Mouse (Mus musculus) small intestine, adult 2 months (tissue): ENCODE results near the gene 1700003E16Rik. TPM values are rescaled to one million over a fixed set of nuclear protein-coding genes. Genes with fewer than 3 reads are reported as not detected.
A peak's percentile ranks its signal among the peaks of the same experiment; 100 is the strongest.

Experiments
- H3K27ac ChIP-seq: fragments of 200-500 bp; 2 replicates; pipeline ENCODE4 v1.5.1; 2012; ENCODE audit warnings: low read depth, low read length, control low read depth, inconsistent platforms; ENCODE audit not compliant: insufficient read depth
- H3K27me3 ChIP-seq: fragments of 200-500 bp; 2 replicates; pipeline ENCODE4 v1.6.1; 2012; ENCODE audit warnings: mild to moderate bottlenecking, moderate library complexity, low read length, inconsistent platforms; ENCODE audit not compliant: control insufficient read depth, insufficient read depth
- H3K36me3 ChIP-seq: fragments of 200-500 bp; 2 replicates; pipeline ENCODE4 v1.6.1; 2012; ENCODE audit warnings: mild to moderate bottlenecking, low read length, control low read depth, inconsistent platforms; ENCODE audit not compliant: control insufficient read depth, insufficient read depth
- H3K4me1 ChIP-seq: fragments of 200-500 bp; 2 replicates; pipeline ENCODE4 v1.6.1; 2012; ENCODE audit warnings: low read length, inconsistent platforms, mixed read lengths; ENCODE audit not compliant: control insufficient read depth, insufficient read depth, insufficient read length
- H3K4me3 ChIP-seq: fragments of 200-500 bp; 2 replicates; pipeline ENCODE4 v1.5.1; 2012; ENCODE audit warnings: low read depth, mild to moderate bottlenecking, control low read depth, inconsistent platforms, low read length, moderate library complexity
- CTCF ChIP-seq: fragments of 200-500 bp; IDR thresholded peaks from 2 replicates; pipeline ENCODE4 v1.5.1; 2012; ENCODE audit warnings: low read depth, mild to moderate bottlenecking, control low read depth, inconsistent platforms, low read length, moderate library complexity, mixed read lengths; ENCODE audit not compliant: insufficient replicate concordance, insufficient read length; ENCODE audit errors: extremely low read depth
- POLR2A ChIP-seq: fragments of 200-500 bp; IDR thresholded peaks from 2 replicates; pipeline ENCODE4 v1.6.1; 2012; ENCODE audit warnings: low read depth, mild to moderate bottlenecking, control low read depth, inconsistent platforms, low read length, moderate library complexity
- WGBS: fragments of 180-500 bp; shearing (Covaris S2); methylation state at CpG from one replicate; pipeline ENCODE4 v1.1.7; 2018; 5-methylcytosine and 5-hydroxymethylcytosine counted together
- polyA plus RNA-seq: library from polyadenylated mRNA; depleted of rRNA; stranded (reverse); fragments of >200 nt; gene quantifications from 2 replicates; pipeline ENCODE4 v1.2.3, GENCODE M21; 2012; rRNA removed

1700003E16Rik gene
- polyA plus RNA-seq, 1 experiment, result 0.09 TPM

DNA sequence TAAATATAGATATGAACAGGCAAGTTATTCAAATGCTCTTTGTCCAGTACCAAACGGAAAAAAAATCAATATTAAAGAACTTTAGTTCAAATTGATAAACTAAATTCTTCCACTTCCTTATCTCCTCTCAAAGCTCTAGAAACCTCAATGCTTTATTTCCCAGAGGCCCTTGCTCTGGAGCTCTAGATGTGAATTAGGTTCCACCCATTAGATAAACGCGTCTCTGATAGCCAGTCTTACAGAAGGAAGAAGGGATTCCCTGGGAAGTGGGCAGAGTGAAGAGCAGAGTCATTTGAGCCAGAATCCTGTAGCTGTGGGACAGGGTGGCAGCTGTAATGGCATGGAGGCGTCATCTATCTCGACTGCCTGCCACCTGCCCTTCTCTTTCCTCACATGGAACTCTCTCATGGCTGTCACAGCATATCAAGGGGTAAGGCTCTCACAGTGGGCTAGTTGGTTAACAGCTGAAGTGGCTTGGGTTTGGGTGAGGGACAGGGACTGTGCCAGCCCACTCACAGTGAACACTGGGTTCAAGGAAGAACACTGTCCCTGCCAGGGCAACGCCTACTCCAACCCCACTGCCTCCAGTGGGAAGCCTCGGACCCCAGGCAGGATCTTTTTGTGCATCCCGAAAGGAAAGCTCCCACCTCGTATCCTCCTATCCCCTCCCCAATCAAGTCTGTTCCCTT is 51.3 kb downstream of the 1700003E16Rik start:
- Histone ChIP-seq H3K4me3 (peak overlapping the region; percentile 53), H3K27me3 (no peaks in the 10 kb centered on the region), H3K4me1 (peaks cover 11% of the 10 kb centered on the region), H3K36me3 (no peaks in the 10 kb centered on the region), H3K27ac (peak overlapping the region; percentile 93)
- WGBS, result 24% methylated on average over 9 of the region's 9 CpGs
- TF ChIP-seq POLR2A (no peak; the same call in 1 of the 2 replicates), CTCF (no peak)

- H3K27ac ChIP-seq, result peak overlapping the region; percentile 93
- H3K27me3 ChIP-seq, result no peaks in the 10 kb centered on the region
- H3K4me3 ChIP-seq, result peak overlapping the region; percentile 53
- TF ChIP-seq CTCF, result no peak
- TF ChIP-seq POLR2A, result no peak
- H3K36me3 ChIP-seq, result no peaks in the 10 kb centered on the region
- H3K4me1 ChIP-seq, result peaks cover 11% of the 10 kb centered on the region
- WGBS, result 23% methylated on average over 2 of the region's 2 CpGs
These were observed 51.8 kb downstream of the 1700003E16Rik start for GRCm38 (mm10) chr6:83208050-83208400.

GRCm38 (mm10) chr6:83210495-83210894 is 54.3 kb downstream of the 1700003E16Rik start:
- TF ChIP-seq CTCF, result no peak
- TF ChIP-seq POLR2A, result no peak
- H3K4me1 ChIP-seq, result peaks cover 11% of the 10 kb centered on the region
- H3K27me3 ChIP-seq, result no peaks in the 10 kb centered on the region
- no peaks in the 10 kb centered on the region for H3K36me3 ChIP-seq
- WGBS, result 48% methylated on average over 2 of the region's 2 CpGs
- H3K27ac ChIP-seq, result no peak overlapping the region
- no peak overlapping the region for H3K4me3 ChIP-seq

DNA sequence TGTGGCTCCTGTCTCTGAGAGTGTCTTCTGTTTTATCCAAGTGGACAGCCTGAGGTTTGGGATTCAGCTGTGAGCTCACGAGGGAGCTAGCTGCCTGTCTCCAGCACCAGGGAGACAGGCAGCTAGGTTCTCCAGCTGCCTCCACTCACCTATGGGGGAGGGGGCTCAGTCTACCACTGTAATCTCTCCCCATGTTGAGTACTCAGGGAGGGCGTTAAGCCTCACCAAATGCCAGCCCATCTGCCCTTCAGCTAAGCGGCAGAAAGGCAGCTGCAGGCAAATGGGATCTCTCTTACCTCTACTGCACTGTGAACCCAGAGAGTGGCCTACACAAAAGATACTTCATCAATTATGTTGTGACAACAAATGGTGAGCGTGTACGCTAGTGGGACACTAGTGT is 55.3 kb downstream of the 1700003E16Rik start:
- H3K36me3 ChIP-seq, result no peaks in the 10 kb centered on the region
- H3K4me1 ChIP-seq, result peaks cover 11% of the 10 kb centered on the region
- TF ChIP-seq POLR2A (no peak), CTCF (no peak)
- no peak overlapping the region for H3K4me3 ChIP-seq
- no peak overlapping the region for H3K27ac ChIP-seq
- 64% methylated on average over 5 of the region's 5 CpGs for WGBS
- no peaks in the 10 kb centered on the region for H3K27me3 ChIP-seq

Other genes starting within 250 kb of the 1700003E16Rik start
- gene Sema4f, start 216.6 kb upstream of the 1700003E16Rik start, polyA plus RNA-seq, result 0.29 and 0.34 TPM in 2 replicates
- 0.06 and 1.3 TPM in 2 replicates for gene M1ap, start 209.5 kb upstream of the 1700003E16Rik start, polyA plus RNA-seq
- 2.2 and 6.1 TPM in 2 replicates for gene Dok1, start 122.9 kb upstream of the 1700003E16Rik start, polyA plus RNA-seq
- gene Loxl3, start 122.2 kb upstream of the 1700003E16Rik start, polyA plus RNA-seq, result 1.4 and 2.5 TPM in 2 replicates
- gene Aup1, start 101.9 kb upstream of the 1700003E16Rik start, polyA plus RNA-seq, result 392 and 694 TPM in 2 replicates
- 15.0 and 24.3 TPM in 2 replicates for gene Htra2, start 101.1 kb upstream of the 1700003E16Rik start, polyA plus RNA-seq
- gene Dqx1, start 98.6 kb upstream of the 1700003E16Rik start, polyA plus RNA-seq, result 22.1 and 48.6 TPM in 2 replicates
- gene Tlx2, start 86.1 kb upstream of the 1700003E16Rik start, polyA plus RNA-seq, result 3.5 and 4.9 TPM in 2 replicates
- gene Pcgf1, start 78.5 kb upstream of the 1700003E16Rik start, polyA plus RNA-seq, result 6.4 and 9.9 TPM in 2 replicates
- gene Lbx2, start 70.0 kb upstream of the 1700003E16Rik start, polyA plus RNA-seq, result 0.42 and 0.91 TPM in 2 replicates
- gene Ccdc142, start 54.8 kb upstream of the 1700003E16Rik start, polyA plus RNA-seq, result 4.9 and 7.5 TPM in 2 replicates
- 3.2 and 4.2 TPM in 2 replicates for gene Gm42688, start 54.8 kb upstream of the 1700003E16Rik start, polyA plus RNA-seq
- 73.8 and 82.0 TPM in 2 replicates for gene Mrpl53, start 47.4 kb upstream of the 1700003E16Rik start, polyA plus RNA-seq
- gene Mogs, start 40.9 kb upstream of the 1700003E16Rik start, polyA plus RNA-seq, result 34.2 and 45.6 TPM in 2 replicates
- 91.6 and 183 TPM in 2 replicates for gene Wbp1, start 34.8 kb upstream of the 1700003E16Rik start, polyA plus RNA-seq
- gene Ino80b, start 31.0 kb upstream of the 1700003E16Rik start, polyA plus RNA-seq, result 30.3 and 70.3 TPM in 2 replicates
- gene Rtkn, start 20.9 kb upstream of the 1700003E16Rik start, polyA plus RNA-seq, result 47.3 and 179 TPM in 2 replicates
- 0.90 and 1.3 TPM in 2 replicates for gene Wdr54, start within 50 bp of the 1700003E16Rik start, polyA plus RNA-seq
- 77.1 and 168 TPM in 2 replicates for gene Dctn1, start 9.5 kb downstream of the 1700003E16Rik start, polyA plus RNA-seq
- 10.0 and 11.4 TPM in 2 replicates for gene Slc4a5, start 63.4 kb downstream of the 1700003E16Rik start, polyA plus RNA-seq
- 2.8 and 3.3 TPM in 2 replicates for gene Mthfd2, start 169.5 kb downstream of the 1700003E16Rik start, polyA plus RNA-seq
- gene Mob1a, start 169.6 kb downstream of the 1700003E16Rik start, polyA plus RNA-seq, result 4.1 and 19.5 TPM in 2 replicates
- gene Bola3, start 192.7 kb downstream of the 1700003E16Rik start, polyA plus RNA-seq, result 4.4 and 7.3 TPM in 2 replicates